Mouse (Mus musculus) gastrocnemius, adult 8-10 months (tissue): ENCODE data around the gene Gtdc1. TPM values are rescaled to one million over a fixed set of nuclear protein-coding genes. Genes with fewer than 3 reads are reported as not detected.
A peak's percentile ranks its signal among the peaks of the same experiment; 100 is the strongest.
"Not testable (repeated sequence)": the region's sequence is repeated elsewhere in the genome, so short reads cannot be mapped to it uniquely, and the experiment has no call there.

Experiments
- DNase-seq, 2 experiments: peaks; one replicate each; pipeline ENCODE4 v3.0.0; 2022; ENCODE audit warnings: low spot score in 2 of 2
- total RNA-seq, 4 experiments: library from RNA; stranded (reverse); gene quantifications; 2 replicates each; pipeline ENCODE4 v1.2.4; 2022

Gtdc1 gene
- total RNA-seq, 4 experiments from 2014 or later = 28.7 to 38.1 (median 35.3) TPM

DNA sequence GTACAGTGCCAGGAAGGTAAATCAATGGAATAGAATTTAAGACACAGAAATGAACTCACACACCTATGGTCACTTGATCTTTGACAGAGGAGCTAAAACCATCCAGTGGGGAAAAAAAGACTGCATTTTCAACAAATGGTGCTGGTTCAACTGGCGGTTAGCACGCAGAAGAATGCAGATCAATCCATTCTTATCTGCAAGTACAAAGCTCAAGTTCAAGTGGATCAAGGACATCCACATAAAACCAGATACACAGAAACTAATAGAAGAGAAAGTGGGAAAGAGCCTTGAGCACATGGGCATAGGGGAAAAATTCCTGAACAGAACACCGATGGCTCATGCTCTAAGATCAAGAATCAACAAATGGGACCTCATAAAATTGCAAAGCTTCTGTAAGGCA, 327.8 kb downstream of the Gtdc1 start:
- not testable (repeated sequence) for DNase-seq

DNA sequence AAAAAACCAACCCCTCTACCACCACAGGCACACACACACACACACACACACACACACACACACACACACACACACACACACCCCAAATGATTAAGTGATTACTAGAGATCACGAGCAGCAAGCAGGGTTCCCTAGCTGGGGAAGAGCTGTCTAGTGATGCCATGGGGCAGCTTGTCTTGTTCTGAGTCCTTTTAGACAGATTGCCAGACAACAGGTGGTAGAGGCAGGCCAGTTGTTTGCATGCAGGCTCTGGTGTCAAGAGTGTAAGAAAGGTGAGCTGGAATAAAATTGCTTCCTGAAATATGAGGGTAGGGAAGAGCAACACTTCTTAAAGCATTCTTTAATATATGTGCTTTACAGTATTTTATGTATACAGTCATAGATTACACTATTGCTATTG, 333.2 kb downstream of the Gtdc1 start:
- no peak for DNase-seq

DNA sequence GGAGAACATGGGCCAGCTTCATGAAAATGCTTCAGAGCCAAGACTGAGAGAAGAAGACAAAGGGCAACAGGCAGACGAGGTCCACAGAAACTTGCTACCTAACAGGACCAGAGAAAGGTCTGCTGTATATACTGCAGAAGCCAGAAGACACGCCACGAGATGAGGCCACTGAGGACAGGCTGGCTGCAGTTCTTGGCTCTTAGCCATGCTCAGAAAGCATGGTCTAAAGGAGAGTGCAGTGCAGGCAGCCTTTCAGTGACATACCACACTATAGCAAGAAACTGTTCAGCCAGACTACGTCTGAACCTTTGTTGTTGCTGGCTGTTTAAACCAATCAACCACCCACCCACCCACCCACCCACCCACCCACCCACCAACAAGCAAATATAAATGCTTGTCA, 336.6 kb downstream of the Gtdc1 start:
- DNase-seq = no peak

DNA sequence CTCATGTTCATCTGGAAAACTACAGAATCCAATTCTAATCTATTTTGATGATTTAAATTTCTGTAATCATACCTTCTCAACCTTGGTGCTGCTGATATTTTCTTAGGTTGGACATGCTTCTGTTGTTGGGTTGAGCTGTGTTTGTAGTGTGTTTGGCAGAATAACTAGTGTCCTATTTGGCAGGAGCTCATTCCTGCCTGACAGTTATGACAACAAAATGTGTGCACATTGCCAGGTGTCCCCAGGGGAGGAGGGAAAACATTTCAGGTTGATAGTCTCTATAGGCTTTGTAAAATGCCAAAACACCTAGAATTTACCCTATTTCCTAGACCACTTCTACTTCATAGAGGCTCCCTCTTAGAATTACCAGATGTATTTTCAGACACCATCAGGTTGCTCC, 343.4 kb downstream of the Gtdc1 start:
- DNase-seq = no peak

DNA sequence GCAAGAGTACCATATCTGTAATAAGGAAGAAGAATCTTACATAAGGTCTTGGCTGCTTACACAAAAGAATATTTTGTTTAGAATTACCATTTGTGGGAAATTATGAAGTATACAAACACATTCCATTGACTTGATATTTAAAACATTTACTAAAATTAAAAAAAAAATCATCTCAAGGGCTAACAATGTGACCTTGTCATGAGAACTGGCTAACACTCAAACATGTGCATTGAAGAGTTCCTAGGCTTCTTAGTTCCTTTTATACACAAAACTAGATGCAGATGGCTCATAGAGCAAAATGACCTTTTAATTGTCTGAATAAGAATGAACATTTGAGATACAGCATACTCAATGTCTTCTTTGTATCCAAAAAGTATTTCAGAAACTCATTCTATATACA, 344.0 kb downstream of the Gtdc1 start:
- DNase-seq = no peak

DNA sequence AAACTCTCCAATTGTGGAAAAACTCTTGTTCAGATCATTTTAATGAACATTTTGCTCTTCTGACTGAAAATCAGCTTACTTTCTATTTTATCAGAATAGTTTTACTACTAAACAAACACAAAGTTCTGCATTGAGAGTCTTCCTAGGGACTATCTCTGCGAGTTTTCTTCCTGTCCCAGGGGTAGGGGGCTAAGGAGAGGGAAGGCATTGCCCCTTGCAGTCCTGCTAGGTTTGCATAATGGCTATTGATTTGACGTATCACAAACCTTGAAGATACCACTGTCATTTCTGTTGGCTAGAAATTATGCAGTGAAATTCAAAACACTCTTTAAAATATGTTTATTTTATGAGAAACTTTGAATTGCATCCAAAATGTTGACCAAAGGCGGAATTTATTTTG, 355.6 kb downstream of the Gtdc1 start:
- DNase-seq = no peak

DNA sequence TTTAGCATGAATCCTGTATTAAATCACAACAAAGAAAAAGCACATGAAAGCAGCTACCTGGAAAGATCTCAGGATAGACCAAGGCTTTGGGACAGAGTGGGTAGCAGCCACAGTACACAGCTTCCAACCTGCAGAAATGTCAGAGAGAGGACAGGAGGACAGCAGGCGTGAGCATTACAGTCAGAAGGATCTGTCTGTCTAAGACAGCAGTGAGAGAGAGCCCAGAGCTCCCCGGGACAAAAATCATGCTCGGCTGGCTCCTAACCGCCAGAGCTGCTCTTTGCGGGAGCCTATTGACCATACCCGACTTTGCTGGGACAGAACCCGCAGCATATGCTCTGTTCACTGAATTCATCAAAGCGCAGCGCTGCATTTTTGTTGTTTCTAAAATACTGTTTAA, 356.3 kb downstream of the Gtdc1 start:
- DNase-seq = no peak

DNA sequence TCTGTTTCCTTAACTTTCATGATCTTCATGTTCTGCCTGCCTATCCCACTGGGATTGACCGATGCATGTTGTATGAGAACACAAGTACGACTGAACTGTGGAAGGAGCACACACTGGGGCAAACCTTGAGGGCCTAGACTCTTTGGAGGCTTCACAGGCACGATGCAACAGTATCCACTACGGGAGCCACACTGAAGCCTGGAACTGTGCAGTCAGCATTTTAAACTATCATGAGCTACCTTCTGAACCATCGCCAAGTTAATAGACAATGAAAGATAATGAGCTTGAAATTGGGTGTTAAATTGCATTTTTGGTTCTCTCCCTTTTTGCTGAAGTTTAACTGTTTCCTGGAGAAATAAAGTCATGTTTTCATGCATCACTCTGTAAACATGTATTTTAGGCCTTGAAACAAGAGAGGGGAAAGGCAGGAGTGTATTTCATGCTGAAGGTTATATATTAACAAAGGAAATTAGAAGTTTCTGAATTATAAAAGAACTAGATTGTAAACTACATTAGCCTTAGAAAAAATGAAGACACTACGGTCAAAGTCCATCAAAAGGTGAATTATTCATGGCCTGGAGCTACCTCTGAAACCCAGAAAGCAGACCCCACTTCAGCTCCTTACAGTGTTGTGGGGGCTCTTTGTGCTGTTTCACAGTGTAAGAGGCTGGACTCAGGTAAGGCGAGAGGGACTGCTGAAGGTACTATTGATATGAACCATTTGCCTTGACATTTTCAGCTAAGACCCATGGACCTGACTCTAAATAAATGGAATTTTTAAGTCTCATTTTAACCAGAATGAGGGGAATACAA, 358.1 kb downstream of the Gtdc1 start:
- no peak for DNase-seq

DNA sequence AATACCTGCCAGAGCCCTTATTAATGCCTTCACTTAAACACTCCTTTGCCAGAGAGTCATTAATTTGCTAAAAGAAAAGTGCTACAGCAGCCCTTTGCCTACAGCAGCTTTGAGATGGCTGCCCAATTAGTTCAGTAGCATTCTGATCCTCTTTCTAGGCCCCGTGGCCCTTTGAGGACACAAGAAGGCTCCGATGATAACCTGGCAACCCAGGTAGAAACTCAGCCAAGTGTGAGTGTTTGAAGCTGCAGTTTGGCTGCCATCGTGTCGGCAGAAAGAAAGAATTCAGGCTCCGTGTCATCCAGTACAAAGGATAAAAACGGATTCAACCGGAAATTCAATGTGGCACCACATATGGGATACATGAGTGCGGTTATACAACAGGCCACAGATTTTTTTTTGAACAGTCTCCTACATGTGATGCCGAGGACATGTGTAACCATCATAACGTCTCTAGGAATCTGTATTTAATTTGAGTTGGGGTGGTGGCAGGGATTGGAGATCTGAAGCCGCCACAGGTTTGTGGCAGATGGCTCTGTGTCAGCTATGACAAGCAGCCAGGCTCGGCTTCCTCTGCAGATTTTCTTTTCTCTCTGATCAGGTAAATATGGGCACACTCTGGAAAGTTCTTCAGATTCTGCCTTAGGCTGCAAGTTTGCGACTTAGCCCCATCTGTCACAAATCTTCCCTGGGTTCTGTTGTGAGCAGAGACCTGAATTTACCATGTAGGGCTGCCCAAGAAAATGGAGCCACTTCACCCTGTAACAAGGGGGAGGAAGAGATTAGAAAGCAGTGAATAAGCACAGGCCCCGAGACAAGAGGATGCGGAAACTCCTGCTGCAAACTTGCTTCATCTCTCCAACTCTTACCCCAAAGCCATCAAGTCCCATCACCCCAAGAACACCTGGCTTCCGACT, 362.4 kb downstream of the Gtdc1 start:
- DNase-seq = no peak

DNA sequence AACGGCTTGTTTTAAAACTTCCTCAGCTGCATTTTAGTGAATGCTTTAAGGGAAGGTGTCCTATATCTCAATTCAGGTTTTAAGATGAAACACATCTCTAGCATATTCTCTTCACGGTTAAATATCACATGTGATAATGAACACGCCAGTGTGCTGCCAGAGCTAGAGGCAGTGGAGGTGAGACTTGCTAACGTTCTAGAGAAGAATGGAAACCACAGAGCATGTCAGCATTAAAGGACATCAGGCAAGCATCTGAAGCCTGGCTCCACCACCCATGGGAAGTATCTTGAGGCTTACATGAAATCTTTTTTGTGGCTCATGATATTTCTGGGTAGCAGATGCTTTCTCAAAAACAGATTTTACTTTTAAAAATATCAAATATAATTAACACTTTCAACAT, 365.7 kb downstream of the Gtdc1 start:
- no peak for DNase-seq

DNA sequence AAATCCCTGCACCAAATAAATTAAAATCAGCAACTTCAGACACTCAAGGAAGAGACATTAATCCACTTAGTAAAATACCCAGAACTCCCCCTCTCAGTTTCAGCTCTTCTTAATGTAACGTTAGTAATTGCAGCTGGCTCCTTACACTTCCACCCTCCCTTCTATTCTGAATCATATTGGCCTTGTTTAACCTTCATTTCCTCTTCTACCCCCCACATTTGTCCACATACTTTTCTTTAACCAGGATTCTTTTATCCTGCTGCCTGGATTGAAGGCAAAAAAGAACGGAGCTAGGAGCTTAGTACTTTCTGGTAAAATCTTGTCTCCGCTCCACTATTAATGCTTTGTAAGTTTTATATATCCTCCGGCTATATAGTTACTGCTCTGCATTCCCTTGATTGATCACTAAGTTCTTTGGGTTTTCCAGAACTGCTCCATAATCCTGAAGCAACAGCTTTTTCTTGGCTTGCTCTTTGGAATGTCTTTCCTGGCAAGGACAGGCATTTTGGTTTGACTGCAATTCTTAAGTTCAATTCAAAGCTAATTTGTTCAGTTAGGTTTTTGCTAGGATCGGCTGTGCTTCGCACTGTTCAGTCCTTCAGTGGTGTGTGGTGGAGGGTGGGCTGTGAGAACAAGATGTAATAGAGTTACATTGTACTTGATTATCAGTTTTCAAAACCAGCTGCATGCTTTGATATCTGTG, 368.1 kb downstream of the Gtdc1 start:
- no peak for DNase-seq

DNA sequence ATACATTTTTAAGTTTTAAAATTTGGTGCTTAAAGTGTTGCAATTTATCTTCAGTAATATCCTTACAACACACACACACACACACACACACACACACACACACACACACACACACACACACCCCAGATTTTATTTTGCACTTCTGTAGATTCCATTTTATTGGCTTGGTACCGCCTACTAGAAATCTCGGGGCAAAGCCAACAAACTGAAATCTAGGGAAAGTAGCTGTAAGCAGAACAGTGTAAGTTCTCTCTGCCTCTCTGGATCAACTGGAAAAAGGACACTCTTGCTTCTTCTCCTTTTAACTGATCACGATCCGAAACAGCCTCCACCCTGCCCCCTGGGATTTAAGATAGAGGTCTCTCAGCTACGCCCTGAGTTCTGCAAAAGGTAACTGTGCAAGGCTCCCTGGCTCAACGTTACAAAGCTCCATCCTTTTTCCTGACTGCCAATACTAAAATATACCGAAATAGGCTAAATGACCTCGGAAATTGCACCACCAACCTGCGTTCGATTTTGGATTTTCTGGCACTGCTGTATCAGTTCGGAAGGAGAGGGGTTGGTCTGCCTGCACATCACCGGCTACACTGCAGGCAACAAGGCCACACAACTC, 369.7 kb downstream of the Gtdc1 start:
- DNase-seq = no peak

DNA sequence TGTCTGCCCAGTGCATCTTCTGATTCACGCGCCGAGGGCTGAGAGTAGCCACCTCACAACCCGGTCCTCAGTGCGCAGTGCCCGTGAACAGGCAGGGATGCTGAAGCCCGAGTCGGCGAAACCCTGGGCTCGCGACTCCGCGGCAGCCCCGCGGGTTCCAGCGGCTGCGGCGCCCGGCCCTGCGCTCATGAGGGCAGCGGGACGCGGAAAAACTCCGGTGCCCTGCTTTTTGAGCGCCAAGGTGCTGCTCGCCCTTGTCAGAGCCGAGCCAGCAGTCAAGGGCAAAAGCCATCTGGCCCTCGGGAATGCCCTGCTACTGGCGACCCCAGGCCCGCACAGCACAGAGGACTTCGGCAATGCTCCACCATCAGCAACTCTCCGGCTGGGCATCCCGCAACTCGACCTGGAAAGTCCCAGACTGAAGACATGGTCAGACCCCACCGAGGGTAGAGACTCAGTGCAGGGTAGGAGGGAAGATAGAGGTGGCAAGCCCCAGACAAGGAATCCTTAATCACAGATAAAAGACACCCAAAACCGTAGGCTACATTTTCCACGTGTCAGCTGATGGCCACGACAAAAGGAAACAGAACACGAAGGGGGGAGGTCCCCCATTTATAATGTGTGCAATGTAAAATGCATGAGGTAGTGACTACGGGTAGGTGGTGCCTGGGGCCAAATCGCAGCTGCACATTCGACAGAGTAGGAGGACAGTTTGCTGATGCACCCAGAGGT, 370.4 kb downstream of the Gtdc1 start:
- no peak for DNase-seq

DNA sequence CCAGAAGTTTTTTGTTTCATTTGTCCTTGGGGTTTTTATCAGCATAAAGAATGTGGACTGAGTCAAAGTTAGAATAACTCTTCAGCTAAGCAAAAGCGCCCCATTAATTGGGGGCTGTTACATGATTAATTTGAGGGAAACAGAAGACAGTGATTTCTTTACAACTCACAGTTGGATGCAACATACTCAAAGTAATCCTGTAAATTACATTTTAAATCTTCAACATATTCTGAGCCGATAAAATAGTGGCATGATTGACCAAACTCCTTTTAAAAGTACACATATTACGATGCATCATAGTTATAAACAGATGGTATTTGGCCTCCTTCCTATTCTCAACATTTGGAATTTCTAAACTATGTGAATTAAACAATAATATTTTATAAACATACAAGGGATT, 372.7 kb downstream of the Gtdc1 start:
- no peak for DNase-seq

DNA sequence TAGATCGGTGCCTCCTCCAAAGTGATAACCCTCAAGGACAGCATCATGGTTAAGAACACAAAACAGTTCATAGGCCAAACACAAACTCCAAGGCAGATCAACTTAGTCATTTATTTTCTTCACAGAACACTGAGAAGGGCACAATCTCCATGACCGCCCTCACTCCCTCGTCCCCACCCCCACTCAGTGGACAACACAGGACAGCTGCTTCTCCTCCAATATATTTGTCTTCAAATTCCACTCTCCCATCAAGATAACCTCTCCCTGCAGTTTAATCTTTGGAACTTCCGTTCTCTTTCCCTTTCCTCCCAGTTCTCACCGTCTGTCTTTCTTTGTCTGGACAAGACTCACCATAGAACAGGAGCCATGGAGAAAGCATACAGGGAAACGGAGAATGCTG, 378.1 kb downstream of the Gtdc1 start:
- DNase-seq = no peak

DNA sequence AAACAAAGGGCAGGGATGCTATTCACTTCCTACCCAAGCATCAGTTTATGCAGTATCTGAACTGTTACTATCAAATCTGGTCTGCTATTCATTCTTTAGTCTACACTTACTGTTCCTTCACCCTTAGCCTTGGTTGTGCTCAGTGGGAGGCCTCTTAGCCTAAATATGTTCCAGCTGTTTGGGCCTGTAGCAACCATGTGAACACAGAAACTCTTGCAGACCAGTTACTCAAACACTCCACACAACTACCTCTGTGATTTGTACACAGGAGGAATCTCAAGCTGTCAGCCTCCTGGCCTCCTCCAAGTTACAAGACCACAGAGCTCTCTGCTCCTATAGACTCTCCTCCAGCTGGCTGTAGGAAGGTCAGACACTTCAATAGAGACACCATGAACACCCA, 384.7 kb downstream of the Gtdc1 start:
- DNase-seq = no peak

DNA sequence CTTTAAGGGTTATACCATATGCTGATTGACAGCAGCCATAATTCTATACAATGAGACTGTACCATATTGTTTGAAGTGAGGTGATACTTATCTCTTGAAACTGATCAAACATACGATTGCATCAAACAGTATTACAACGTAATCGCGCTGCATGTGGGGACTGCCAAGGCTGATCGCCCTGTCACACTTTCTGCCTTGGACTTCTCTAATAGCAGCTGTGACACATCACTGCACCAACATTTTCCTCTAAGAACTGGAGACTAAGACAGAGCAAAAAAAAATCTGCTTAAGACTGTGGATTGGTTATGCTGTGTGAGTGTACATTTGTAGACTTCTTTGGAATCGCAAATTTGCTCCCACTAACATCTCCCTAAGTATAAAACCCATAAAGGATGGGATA, 385.7 kb downstream of the Gtdc1 start:
- DNase-seq = no peak

DNA sequence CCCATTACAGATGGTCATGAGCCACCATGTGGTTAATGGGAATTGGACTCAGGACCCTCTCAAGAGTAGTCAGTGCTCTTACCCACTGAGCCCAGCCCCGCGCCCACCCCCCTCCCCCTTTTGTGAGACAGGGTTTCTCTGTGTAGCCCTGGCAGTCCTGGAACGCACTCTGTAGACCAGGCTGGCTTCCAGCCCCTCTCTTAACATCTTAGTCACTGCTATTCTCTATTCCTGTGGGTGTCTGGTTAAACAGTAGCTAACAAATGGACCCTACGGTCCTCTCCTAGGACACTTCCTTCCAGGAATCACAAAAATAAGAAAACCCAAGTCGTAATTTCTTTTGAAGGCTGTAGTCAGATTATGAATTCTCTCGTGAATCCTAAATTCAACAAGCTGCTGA, 386.6 kb downstream of the Gtdc1 start:
- no peak for DNase-seq

DNA sequence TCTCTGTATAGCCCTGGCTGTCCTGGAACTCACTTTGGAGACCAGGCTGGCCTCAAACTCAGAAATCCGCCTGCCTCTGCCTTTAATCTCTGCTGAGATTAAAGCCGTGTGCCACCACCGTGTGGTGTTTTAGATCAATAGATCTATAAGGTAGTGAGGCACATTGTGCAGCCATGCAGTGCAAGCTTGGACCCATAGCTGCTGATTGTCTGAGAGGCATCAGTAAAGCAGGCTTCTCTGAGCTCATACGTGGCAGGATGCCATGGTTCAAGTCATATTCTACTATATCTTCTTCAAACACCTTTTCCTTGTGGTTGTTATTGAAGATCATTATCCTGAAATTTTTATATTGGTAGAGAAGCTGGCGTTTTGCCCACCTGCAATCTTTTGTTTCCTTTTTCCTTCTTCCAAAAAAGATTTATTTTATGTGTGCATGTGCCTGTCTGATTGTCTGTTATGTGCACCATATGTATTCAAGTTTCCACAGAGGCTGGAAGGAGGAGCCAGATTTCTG, 388.3 kb downstream of the Gtdc1 start:
- DNase-seq = no peak

DNA sequence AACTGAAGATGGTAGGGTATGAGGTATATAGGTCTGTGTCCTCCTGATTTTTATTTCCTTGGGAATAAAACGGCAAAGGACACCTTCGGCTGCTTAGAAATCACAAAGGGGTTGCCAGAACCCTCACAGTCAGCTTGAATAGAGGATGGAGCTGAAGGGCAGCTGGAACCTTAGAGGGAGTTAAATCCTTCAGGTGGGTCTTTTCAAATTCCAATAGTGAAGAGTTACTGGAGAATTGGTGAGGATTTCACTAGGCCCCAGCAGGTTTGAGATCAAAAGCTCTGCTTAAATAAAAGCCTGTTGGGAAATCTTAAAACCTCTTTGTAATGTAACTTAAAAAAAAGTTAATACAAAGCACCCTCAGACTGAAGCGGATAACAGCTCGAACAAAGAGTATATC, 389.3 kb downstream of the Gtdc1 start:
- no peak for DNase-seq

DNA sequence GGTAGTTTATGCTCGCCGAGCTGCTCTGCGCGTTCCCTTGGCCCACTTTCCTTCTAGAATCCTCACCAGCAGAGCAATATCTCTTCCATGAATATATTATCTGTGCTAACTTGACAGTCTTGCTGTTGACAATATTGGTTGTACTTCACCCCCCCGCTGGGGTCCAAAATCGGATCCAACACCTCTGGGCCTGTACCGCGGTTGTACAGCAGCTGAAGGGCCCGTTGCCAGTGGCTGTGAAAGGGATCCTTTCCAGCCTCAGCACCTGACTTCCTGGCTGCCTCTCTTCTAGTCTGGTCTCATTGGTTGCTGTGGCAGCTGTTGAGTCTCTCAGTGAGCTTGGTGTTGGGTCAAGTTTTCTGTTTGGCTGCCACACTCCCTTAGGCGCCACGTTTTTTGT, 391.7 kb downstream of the Gtdc1 start:
- DNase-seq = peak; percentile 30 to 68
